Mouse (Mus musculus): Measurements from ENCODE around the gene Zmiz1. TPM values are rescaled to one million over a fixed set of nuclear protein-coding genes. Genes with fewer than 3 reads are reported as not detected.

Zmiz1 gene
- polyA plus RNA-seq, 1 experiment from 2014 or later: 4.3 TPM

- Histone ChIP-seq H3K9ac (replicated peaks) (peak overlapping the region; percentile 68), H3K27me3 (ENCODE audit: insufficient read depth, low read length) (0 out of 2 replicates have a peak, but pooled peaks cover 6% of the 10 kb centered on the region), H3K4me3 (ENCODE audit: low read depth, low read length) (peak overlapping the region; percentile 55), H3K36me3 (replicated peaks; ENCODE audit: insufficient read depth, low read length) (peaks cover 4% of the 10 kb centered on the region; the same call in 1 of the 2 replicates), H3K27ac (ENCODE audit: low read depth) (peak overlapping the region; percentile 74), H3K9me3 (ENCODE audit: low read length) (no peaks in the 10 kb centered on the region), H3K4me1 (ENCODE audit: insufficient read depth) (peaks cover 30% of the 10 kb centered on the region), H3K4me2 (ENCODE audit: low read depth, low read length) (peak overlapping the region; percentile 89)
- WGBS (ENCODE audit: insufficient replicate concordance): 4% methylated on average over 31 of the region's 31 CpGs
- TF ChIP-seq EP300 (IDR thresholded peaks at IDR 0.05; ENCODE audit: low read depth) (no peak), CTCF (IDR thresholded peaks at IDR 0.05; ENCODE audit: low read depth) (no peak)
- DNase-seq: peak; percentile 75
- ATAC-seq: peak; percentile 55
Measured at GRCm38 (mm10) chr14:25606372-25607140, 147.6 kb downstream of the Zmiz1 start.

- Histone ChIP-seq H3K9ac (replicated peaks) (peak overlapping the region; percentile 68), H3K4me1 (ENCODE audit: insufficient read depth) (peaks cover 34% of the 10 kb centered on the region), H3K36me3 (replicated peaks; ENCODE audit: insufficient read depth, low read length) (peaks cover 4% of the 10 kb centered on the region; the same call in 1 of the 2 replicates), H3K4me2 (ENCODE audit: low read depth, low read length) (peak overlapping the region; percentile 89), H3K9me3 (ENCODE audit: low read length) (no peaks in the 10 kb centered on the region), H3K4me3 (ENCODE audit: low read depth, low read length) (peak overlapping the region; percentile 55), H3K27me3 (ENCODE audit: insufficient read depth, low read length) (0 out of 2 replicates have a peak, but pooled peaks cover 6% of the 10 kb centered on the region), H3K27ac (ENCODE audit: low read depth) (peak overlapping the region; percentile 74)
- ATAC-seq: peak; percentile 23
- TF ChIP-seq EP300 (IDR thresholded peaks at IDR 0.05; ENCODE audit: low read depth) (no peak), CTCF (IDR thresholded peaks at IDR 0.05; ENCODE audit: low read depth) (no peak)
- DNase-seq: peak; percentile 49
- 1% methylated on average over 68 of the region's 103 CpGs for WGBS (ENCODE audit: insufficient replicate concordance)
Measured at GRCm38 (mm10) chr14:25607141-25607967, 148.4 kb downstream of the Zmiz1 start.

GRCm38 (mm10) chr14:25607968-25608491, 149.0 kb downstream of the Zmiz1 start:
- 2% methylated on average over 31 of the region's 53 CpGs for WGBS (ENCODE audit: insufficient replicate concordance)
- Histone ChIP-seq H3K27ac (ENCODE audit: low read depth) (peak overlapping the region; percentile 74), H3K4me1 (ENCODE audit: insufficient read depth) (peaks cover 36% of the 10 kb centered on the region)

GRCm38 (mm10) chr14:25608618-25609017, 149.6 kb downstream of the Zmiz1 start:
- H3K4me1 ChIP-seq (ENCODE audit: insufficient read depth): peaks cover 41% of the 10 kb centered on the region

More at GRCm38 (mm10) chr14:25607968-25608491, 149.0 kb downstream of the Zmiz1 start:
- Histone ChIP-seq H3K36me3 (replicated peaks; ENCODE audit: insufficient read depth, low read length) (peaks cover 4% of the 10 kb centered on the region; the same call in 1 of the 2 replicates), H3K4me2 (ENCODE audit: low read depth, low read length) (peak overlapping the region; percentile 89), H3K9me3 (ENCODE audit: low read length) (no peaks in the 10 kb centered on the region), H3K9ac (replicated peaks) (peak overlapping the region; percentile 68), H3K27me3 (ENCODE audit: insufficient read depth, low read length) (0 out of 2 replicates have a peak, but pooled peaks cover 6% of the 10 kb centered on the region), H3K4me3 (ENCODE audit: low read depth, low read length) (peak overlapping the region; percentile 55)
- TF ChIP-seq EP300 (IDR thresholded peaks at IDR 0.05; ENCODE audit: low read depth) (no peak), CTCF (IDR thresholded peaks at IDR 0.05; ENCODE audit: low read depth) (0 out of 2 replicates have a peak, but pooled peaks have one; percentile 1)
- peak; percentile 44 for DNase-seq
- ATAC-seq: peak; percentile 47

GRCm38 (mm10) chr14:25609355-25609754, 150.4 kb downstream of the Zmiz1 start:
- 37% methylated on average over 7 of the region's 7 CpGs for WGBS (ENCODE audit: insufficient replicate concordance)
- ATAC-seq (no peak), DNase-seq (no peak)
- Histone ChIP-seq H3K9me3 (ENCODE audit: low read length) (no peaks in the 10 kb centered on the region), H3K27me3 (ENCODE audit: insufficient read depth, low read length) (0 out of 2 replicates have a peak, but pooled peaks cover 6% of the 10 kb centered on the region), H3K4me3 (ENCODE audit: low read depth, low read length) (no peak overlapping the region), H3K4me1 (ENCODE audit: insufficient read depth) (peaks cover 48% of the 10 kb centered on the region), H3K27ac (ENCODE audit: low read depth) (0 out of 2 replicates have a peak overlapping the region, but pooled peaks have one; percentile 3), H3K9ac (replicated peaks) (no peak overlapping the region), H3K36me3 (replicated peaks; ENCODE audit: insufficient read depth, low read length) (peaks cover 4% of the 10 kb centered on the region; the same call in 1 of the 2 replicates), H3K4me2 (ENCODE audit: low read depth, low read length) (peak overlapping the region; percentile 38; the same call in 1 of the 2 replicates)
- TF ChIP-seq CTCF (IDR thresholded peaks at IDR 0.05; ENCODE audit: low read depth) (no peak), EP300 (IDR thresholded peaks at IDR 0.05; ENCODE audit: low read depth) (no peak)

More at GRCm38 (mm10) chr14:25608618-25609017, 149.6 kb downstream of the Zmiz1 start:
- TF ChIP-seq CTCF (IDR thresholded peaks at IDR 0.05; ENCODE audit: low read depth): no peak
- TF ChIP-seq EP300 (IDR thresholded peaks at IDR 0.05; ENCODE audit: low read depth): no peak
- no peak for DNase-seq
- ATAC-seq: no peak
- H3K27ac ChIP-seq (ENCODE audit: low read depth): peak overlapping the region; percentile 74
- H3K9ac ChIP-seq (replicated peaks): peak overlapping the region; percentile 68
- H3K27me3 ChIP-seq (ENCODE audit: insufficient read depth, low read length): 0 out of 2 replicates have a peak, but pooled peaks cover 6% of the 10 kb centered on the region
- H3K4me3 ChIP-seq (ENCODE audit: low read depth, low read length): peak overlapping the region; percentile 55
- H3K9me3 ChIP-seq (ENCODE audit: low read length): no peaks in the 10 kb centered on the region
- peaks cover 4% of the 10 kb centered on the region; the same call in 1 of the 2 replicates for H3K36me3 ChIP-seq (replicated peaks; ENCODE audit: insufficient read depth, low read length)
- H3K4me2 ChIP-seq (ENCODE audit: low read depth, low read length): peak overlapping the region; percentile 89
- WGBS (ENCODE audit: insufficient replicate concordance): 31% methylated on average over 4 of the region's 4 CpGs
